Mouse (Mus musculus) cerebellum, adult 18-20 months (tissue): ENCODE data around the gene Grm8.
"Not testable (repeated sequence)": the region's sequence is repeated elsewhere in the genome, so short reads cannot be mapped to it uniquely, and the experiment has no call there.

Experiments used
- DNase-seq, 2 experiments: peaks; one replicate each; pipeline ENCODE4 v3.0.0; 2021

Grm8 gene

GRCm38 (mm10) chr6:27819735-27820134, 315.2 kb downstream of the Grm8 start:
- not testable (repeated sequence) for DNase-seq

GRCm38 (mm10) chr6:27812789-27813188, 322.2 kb downstream of the Grm8 start:
- DNase-seq, result no peak

- peak; percentile 5 for DNase-seq
These were observed 325.0 kb downstream of the Grm8 start for GRCm38 (mm10) chr6:27809996-27810395.

GRCm38 (mm10) chr6:27806741-27807140, 328.2 kb downstream of the Grm8 start:
- no peak for DNase-seq

GRCm38 (mm10) chr6:27800881-27801572, 334.0 kb downstream of the Grm8 start:
- no peak for DNase-seq

GRCm38 (mm10) chr6:27798735-27799134, 336.2 kb downstream of the Grm8 start:
- DNase-seq, result no peak

- no peak for DNase-seq
These were observed 345.4 kb downstream of the Grm8 start for GRCm38 (mm10) chr6:27789566-27789965.

- no peak for DNase-seq
These were observed 345.8 kb downstream of the Grm8 start for GRCm38 (mm10) chr6:27789151-27789550.

- DNase-seq, result no peak
These were observed 352.7 kb downstream of the Grm8 start for GRCm38 (mm10) chr6:27782251-27782650.

GRCm38 (mm10) chr6:27781371-27781770, 353.6 kb downstream of the Grm8 start:
- no peak for DNase-seq

GRCm38 (mm10) chr6:27775646-27776271, 359.2 kb downstream of the Grm8 start:
- DNase-seq, result no peak

GRCm38 (mm10) chr6:27762061-27762460, 372.9 kb downstream of the Grm8 start:
- DNase-seq, result no peak

- no peak for DNase-seq
These were observed 381.6 kb downstream of the Grm8 start for GRCm38 (mm10) chr6:27753290-27753829.

- DNase-seq, result no peak
These were observed 388.5 kb downstream of the Grm8 start for GRCm38 (mm10) chr6:27746493-27746892.

- no peak for DNase-seq
These were observed 389.1 kb downstream of the Grm8 start for GRCm38 (mm10) chr6:27745693-27746451.

- no peak for DNase-seq
These were observed 445.6 kb downstream of the Grm8 start for GRCm38 (mm10) chr6:27689382-27689781.

GRCm38 (mm10) chr6:27661747-27662435, 473.1 kb downstream of the Grm8 start:
- no peak for DNase-seq

GRCm38 (mm10) chr6:27657520-27657919, 477.5 kb downstream of the Grm8 start:
- DNase-seq, result peak; percentile 6 to 30

- DNase-seq, result no peak
These were observed 488.5 kb downstream of the Grm8 start for GRCm38 (mm10) chr6:27646503-27646902.

GRCm38 (mm10) chr6:27645054-27645453, 489.9 kb downstream of the Grm8 start:
- DNase-seq, result no peak

GRCm38 (mm10) chr6:27635898-27636297, 499.1 kb downstream of the Grm8 start:
- no peak for DNase-seq

- DNase-seq, result peak in 1 of 2 experiments; percentile 4
These were observed 517.5 kb downstream of the Grm8 start for GRCm38 (mm10) chr6:27617472-27617871.

GRCm38 (mm10) chr6:27580485-27580884, 554.5 kb downstream of the Grm8 start:
- no peak for DNase-seq
